Mouse (Mus musculus): ENCODE results near the gene Cnpy3. TPM values are rescaled to one million over a fixed set of nuclear protein-coding genes. Genes with fewer than 3 reads are reported as not detected.

Gene Cnpy3
- polyA plus RNA-seq, 1 experiment: 243 TPM

DNA sequence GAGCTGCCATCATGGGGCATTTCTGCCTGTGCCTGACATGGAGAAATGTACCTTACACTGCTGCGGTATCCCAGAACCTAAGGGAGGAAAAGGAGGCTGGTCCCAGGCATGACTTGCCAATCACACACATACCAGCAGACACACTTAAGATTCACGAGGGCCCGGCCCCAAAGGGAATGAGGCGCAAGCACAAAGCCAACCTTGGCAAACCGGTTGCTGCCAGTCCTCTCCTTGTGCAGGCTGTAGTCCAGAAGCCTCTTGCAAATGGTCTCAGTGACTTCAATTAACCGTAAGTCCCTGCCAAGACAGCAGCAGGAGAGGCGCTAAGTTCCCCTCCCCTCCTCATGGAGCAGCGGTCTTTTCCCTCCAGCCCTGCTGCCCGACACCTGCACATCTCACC, 9.0 kb downstream of the Cnpy3 start:
- TF ChIP-seq GATA1 (IDR thresholded peaks at IDR 0.05; ENCODE audit: borderline replicate concordance, low read length): no peak
- no peak for TF ChIP-seq FLI1 (IDR thresholded peaks at IDR 0.05; ENCODE audit: low read length)
- peaks cover 53% of the 10 kb centered on the region for H3K4me1 ChIP-seq
- no peak overlapping the region for H3K4me3 ChIP-seq (replicated peaks)
- H3K27me3 ChIP-seq (replicated peaks): no peaks in the 10 kb centered on the region
- peaks cover 73% of the 10 kb centered on the region for H3K36me3 ChIP-seq (replicated peaks; ENCODE audit: low read length)
- no peaks in the 10 kb centered on the region for H3K9me3 ChIP-seq

DNA sequence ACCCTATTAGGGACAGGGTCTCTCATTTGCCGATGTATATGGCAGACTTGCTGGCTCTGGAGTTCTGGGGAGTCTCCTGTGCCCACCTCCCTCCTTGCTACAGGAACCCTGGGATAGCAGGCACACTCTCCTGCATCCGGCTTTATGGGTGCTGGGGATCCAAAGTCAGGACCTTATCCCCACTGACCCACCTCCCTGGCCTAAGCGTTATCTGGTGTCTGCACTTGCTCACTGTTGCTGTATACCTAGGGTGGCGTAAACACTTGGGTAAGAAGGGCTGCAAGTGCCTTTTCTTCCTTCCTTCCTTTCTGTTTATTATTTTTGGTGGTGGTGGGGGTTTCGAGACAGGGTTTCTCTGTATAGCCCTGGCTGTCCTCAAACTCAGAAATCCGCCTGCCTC, 10.7 kb downstream of the Cnpy3 start:
- H3K9me3 ChIP-seq: no peaks in the 10 kb centered on the region
- TF ChIP-seq GATA1 (IDR thresholded peaks at IDR 0.05; ENCODE audit: borderline replicate concordance, low read length) (no peak), FLI1 (IDR thresholded peaks at IDR 0.05; ENCODE audit: low read length) (no peak)
- peaks cover 53% of the 10 kb centered on the region for H3K4me1 ChIP-seq
- H3K27me3 ChIP-seq (replicated peaks): no peaks in the 10 kb centered on the region
- H3K4me3 ChIP-seq (replicated peaks): no peak overlapping the region
- H3K36me3 ChIP-seq (replicated peaks; ENCODE audit: low read length): peaks cover 72% of the 10 kb centered on the region

DNA sequence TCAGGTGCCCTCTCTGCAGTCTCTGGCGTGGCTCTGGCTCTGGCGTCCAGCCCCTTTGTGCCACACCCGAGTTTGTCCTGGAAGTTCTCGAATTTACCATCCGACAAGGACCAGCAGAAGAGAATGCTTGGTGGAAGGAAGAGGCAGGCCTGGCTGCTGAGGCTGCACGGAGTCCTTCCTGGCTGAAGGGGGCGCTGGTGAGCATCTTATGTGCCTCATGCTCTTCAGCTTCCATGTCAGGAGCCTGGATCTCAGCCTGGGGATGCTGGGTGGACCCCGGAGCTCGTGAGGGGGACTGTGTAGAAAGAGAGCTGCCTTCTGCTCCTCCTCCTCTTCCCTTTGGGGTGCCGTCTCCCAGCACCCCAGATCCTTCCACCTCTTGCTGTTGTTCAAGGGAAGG, 15.9 kb downstream of the Cnpy3 start:
- TF ChIP-seq FLI1 (IDR thresholded peaks at IDR 0.05; ENCODE audit: low read length) (no peak), GATA1 (IDR thresholded peaks at IDR 0.05; ENCODE audit: borderline replicate concordance, low read length) (no peak)
- no peaks in the 10 kb centered on the region for H3K27me3 ChIP-seq (replicated peaks)
- H3K36me3 ChIP-seq (replicated peaks; ENCODE audit: low read length): peaks cover 54% of the 10 kb centered on the region

DNA sequence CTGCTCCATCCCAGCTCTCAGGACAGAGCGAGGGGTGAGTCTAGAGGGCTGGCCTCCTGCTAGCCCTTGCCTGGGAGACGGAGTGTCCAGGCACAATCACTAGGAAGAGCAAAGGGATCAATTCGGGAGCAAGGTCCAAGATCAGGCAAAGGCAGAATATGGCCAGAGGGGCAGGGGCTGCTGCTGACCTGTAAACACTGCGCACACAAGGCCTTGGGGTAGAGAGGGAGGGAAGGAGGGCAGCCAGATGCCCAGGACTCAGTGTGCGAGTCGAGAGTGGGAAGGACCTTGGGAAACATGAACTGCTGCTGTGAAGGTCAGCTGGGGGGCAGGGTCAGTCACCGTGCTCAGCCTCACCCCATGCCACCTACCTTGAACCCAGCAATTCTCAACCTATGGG, 16.7 kb downstream of the Cnpy3 start:
- Histone ChIP-seq H3K27me3 (replicated peaks) (no peaks in the 10 kb centered on the region), H3K4me3 (replicated peaks) (no peak overlapping the region), H3K4me1 (peaks cover 23% of the 10 kb centered on the region), H3K36me3 (replicated peaks; ENCODE audit: low read length) (peaks cover 52% of the 10 kb centered on the region), H3K9me3 (no peaks in the 10 kb centered on the region)
- TF ChIP-seq FLI1 (IDR thresholded peaks at IDR 0.05; ENCODE audit: low read length): no peak

More for the DNA sequence above, 15.9 kb downstream of the Cnpy3 start:
- Histone ChIP-seq H3K4me3 (replicated peaks) (no peak overlapping the region), H3K4me1 (peaks cover 24% of the 10 kb centered on the region), H3K9me3 (no peaks in the 10 kb centered on the region)

DNA sequence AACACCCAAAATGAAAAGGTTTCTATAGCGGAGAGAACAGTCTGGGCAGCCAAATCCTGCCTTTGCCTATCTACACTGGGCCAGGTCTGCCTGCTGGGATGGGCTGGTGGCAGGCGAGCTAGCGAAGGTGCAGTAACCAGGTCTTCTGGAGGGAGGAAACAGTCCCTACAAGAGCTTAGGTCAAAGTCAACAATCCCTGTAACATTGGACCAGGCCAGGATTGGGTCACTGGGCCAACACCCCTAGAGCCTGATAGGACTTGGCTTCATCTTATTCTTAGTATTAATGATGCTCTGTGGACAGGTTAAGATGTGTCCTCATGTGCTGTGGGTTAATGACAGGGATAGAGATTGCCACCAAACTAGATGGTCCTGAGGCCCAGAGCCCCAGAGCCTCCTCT, 18.0 kb downstream of the Cnpy3 start:
- TF ChIP-seq FLI1 (IDR thresholded peaks at IDR 0.05; ENCODE audit: low read length): no peak
- no peak for TF ChIP-seq GATA1 (IDR thresholded peaks at IDR 0.05; ENCODE audit: borderline replicate concordance, low read length)
- H3K27me3 ChIP-seq (replicated peaks): peaks cover under 1% of the 10 kb centered on the region
- H3K4me3 ChIP-seq (replicated peaks): no peak overlapping the region
- peaks cover 52% of the 10 kb centered on the region for H3K36me3 ChIP-seq (replicated peaks; ENCODE audit: low read length)
- H3K4me1 ChIP-seq: peaks cover 27% of the 10 kb centered on the region
- H3K9me3 ChIP-seq: no peaks in the 10 kb centered on the region

DNA sequence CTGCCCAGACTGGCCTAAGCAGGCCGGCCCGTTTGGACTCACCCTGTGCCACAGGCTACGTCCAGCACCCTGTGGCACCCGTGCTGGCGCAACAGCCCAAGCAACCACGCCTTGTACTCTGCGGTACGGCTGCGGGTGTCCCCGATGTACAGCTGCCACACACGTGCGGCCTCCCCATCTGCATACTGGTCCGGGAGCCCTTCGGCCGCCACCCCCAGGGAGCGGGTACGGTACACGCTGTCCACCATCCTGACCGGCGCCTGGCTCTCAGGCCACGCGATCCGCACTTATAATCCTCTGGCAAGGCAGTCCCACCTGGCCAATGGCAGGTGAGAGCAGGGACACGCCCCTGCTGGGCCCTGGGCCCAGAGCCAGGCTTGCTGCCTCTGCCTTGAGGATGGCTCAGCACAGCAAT, 23.1 kb downstream of the Cnpy3 start, which contains the start of gene Gnmt:
Gene Gnmt (minus strand): TSS at position 265 of the 415 bp plus-strand sequence.
- Histone ChIP-seq H3K36me3 (replicated peaks; ENCODE audit: low read length) (peaks cover 33% of the 10 kb centered on the region), H3K4me1 (peaks cover 30% of the 10 kb centered on the region), H3K27me3 (replicated peaks) (peaks cover 6% of the 10 kb centered on the region), H3K4me3 (replicated peaks) (no peak within 1 kb of the TSS), H3K9me3 (no peaks in the 10 kb centered on the region)
- TF ChIP-seq FLI1 (IDR thresholded peaks at IDR 0.05; ENCODE audit: low read length) (no peak), GATA1 (IDR thresholded peaks at IDR 0.05; ENCODE audit: borderline replicate concordance, low read length) (no peak)

DNA sequence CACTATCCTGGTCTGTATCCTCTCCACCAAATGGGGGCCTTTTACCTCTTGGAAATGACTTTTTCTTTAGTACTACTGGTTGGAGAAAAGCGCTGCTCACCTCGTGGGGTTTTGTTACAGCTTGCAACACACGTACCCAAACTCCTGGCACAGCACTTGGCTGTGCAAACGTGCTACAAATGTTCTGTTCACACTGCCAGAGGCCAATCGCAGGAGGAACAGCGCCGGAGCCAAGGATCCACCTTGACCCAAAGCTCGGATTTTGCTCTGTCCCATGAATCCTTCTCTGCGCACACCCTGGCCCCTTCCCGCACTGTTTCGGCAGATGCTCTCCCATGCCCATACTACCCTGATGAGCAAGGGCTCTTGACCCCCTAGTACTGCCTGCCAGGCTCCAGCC, 23.5 kb downstream of the Cnpy3 start:
- Histone ChIP-seq H3K36me3 (replicated peaks; ENCODE audit: low read length) (peaks cover 33% of the 10 kb centered on the region), H3K9me3 (no peaks in the 10 kb centered on the region), H3K27me3 (replicated peaks) (peaks cover 6% of the 10 kb centered on the region), H3K4me1 (peaks cover 27% of the 10 kb centered on the region), H3K4me3 (replicated peaks) (no peak overlapping the region)
- TF ChIP-seq GATA1 (IDR thresholded peaks at IDR 0.05; ENCODE audit: borderline replicate concordance, low read length) (no peak), FLI1 (IDR thresholded peaks at IDR 0.05; ENCODE audit: low read length) (no peak)

DNA sequence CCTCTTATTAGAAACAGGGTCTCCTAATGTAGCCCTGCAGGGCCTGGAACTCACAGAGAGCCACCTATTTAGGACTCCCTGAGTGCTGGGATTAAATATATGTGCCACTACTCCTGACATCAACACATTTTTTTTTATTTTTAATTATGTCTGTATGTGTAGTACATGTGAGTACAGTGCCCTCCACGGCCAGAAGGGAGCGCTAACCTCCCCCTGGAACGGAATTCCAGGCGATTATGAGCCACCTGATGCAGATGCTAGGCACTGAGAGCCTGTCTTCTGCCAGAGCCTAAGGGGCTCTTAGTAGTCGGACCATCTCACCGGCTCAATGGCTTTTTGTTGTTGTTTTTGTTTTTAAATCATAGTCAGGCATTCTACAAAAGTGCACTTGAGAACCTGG, 24.0 kb downstream of the Cnpy3 start:
- H3K4me1 ChIP-seq: peaks cover 26% of the 10 kb centered on the region
- no peak for TF ChIP-seq FLI1 (IDR thresholded peaks at IDR 0.05; ENCODE audit: low read length)
- TF ChIP-seq GATA1 (IDR thresholded peaks at IDR 0.05; ENCODE audit: borderline replicate concordance, low read length): no peak
- peaks cover 6% of the 10 kb centered on the region for H3K27me3 ChIP-seq (replicated peaks)
- H3K36me3 ChIP-seq (replicated peaks; ENCODE audit: low read length): peaks cover 36% of the 10 kb centered on the region
- H3K4me3 ChIP-seq (replicated peaks): no peak overlapping the region
- H3K9me3 ChIP-seq: no peaks in the 10 kb centered on the region

DNA sequence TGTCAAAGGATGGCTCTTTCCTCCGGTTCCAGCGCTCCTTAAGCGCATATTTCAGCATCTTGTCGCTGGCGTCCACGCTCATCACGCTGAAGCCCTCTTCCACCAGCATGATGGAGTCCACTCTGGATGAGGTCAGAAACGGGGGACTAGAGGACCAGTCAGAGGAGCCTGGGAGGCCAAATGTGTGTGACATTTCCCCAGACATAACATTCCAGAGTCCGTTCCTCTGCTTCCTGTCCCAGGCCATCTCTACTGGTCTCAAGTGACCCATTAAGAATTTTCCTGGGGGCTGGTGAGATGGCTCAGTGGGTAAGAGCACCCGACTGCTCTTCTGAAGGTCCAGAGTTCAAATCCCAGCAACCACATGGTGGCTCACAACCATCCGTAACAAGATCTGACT, 24.7 kb downstream of the Cnpy3 start:
- Histone ChIP-seq H3K9me3 (no peaks in the 10 kb centered on the region), H3K4me3 (replicated peaks) (no peak overlapping the region), H3K36me3 (replicated peaks; ENCODE audit: low read length) (peaks cover 42% of the 10 kb centered on the region), H3K27me3 (replicated peaks) (peaks cover 6% of the 10 kb centered on the region), H3K4me1 (peaks cover 27% of the 10 kb centered on the region)
- no peak for TF ChIP-seq FLI1 (IDR thresholded peaks at IDR 0.05; ENCODE audit: low read length)
- TF ChIP-seq GATA1 (IDR thresholded peaks at IDR 0.05; ENCODE audit: borderline replicate concordance, low read length): no peak

DNA sequence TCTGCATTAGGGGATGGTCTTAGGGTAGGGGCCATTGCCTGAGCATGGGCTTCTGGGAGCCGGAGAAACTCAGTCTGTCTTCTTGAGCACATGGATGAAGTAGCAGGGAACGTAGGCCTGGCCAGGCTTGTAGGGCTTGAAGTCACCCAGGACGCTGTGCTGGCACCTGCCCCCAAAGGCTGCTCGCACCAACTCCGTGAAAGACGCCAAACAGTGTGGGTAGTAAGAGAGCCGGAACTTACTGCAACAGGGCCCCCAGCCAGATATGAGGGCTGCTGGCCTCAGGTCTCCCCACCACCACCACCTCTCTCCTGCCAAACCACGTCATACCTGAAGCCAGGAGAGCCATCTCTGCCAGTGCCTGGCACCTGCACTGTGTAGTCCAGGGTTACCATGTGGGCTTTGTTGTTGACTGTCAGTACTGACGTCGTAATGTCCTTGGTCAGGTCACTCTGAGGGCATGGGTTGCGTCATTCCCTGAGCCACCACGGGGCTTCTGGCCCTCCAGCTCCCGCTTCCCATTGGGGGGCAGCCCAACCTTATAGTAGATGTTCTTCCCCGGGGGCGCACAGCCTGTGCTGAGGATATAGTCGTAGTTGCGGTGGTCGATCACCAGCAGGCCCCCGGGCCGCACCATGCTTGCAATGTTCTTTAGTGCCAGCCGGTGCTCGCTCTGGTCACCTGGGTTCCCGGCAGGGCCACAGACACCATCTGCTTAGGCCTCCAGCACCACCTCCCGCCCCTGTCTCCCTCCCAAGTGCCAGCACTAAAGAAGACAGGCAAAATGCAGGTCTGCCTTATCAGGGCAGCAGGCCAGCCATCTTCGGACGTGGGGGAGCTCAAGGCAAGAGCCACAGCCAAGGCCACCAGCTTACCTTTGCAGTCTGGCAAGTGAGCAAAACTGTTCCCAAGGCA, 26.0 kb downstream of the Cnpy3 start:
- Histone ChIP-seq H3K4me1 (peaks cover 31% of the 10 kb centered on the region), H3K27me3 (replicated peaks) (peaks cover 6% of the 10 kb centered on the region), H3K36me3 (replicated peaks; ENCODE audit: low read length) (peaks cover 55% of the 10 kb centered on the region), H3K4me3 (replicated peaks) (no peak overlapping the region), H3K9me3 (no peaks in the 10 kb centered on the region)
- TF ChIP-seq GATA1 (IDR thresholded peaks at IDR 0.05; ENCODE audit: borderline replicate concordance, low read length) (no peak), FLI1 (IDR thresholded peaks at IDR 0.05; ENCODE audit: low read length) (no peak)

All from megakaryocyte, embryonic 14.5 days (primary cell).